Mouse (Mus musculus): ENCODE results near the gene Ephb3. TPM values are rescaled to one million over a fixed set of nuclear protein-coding genes. Genes with fewer than 3 reads are reported as not detected.

Ephb3 gene
- polyA plus RNA-seq, 1 experiment, result 1.4 TPM

DNA sequence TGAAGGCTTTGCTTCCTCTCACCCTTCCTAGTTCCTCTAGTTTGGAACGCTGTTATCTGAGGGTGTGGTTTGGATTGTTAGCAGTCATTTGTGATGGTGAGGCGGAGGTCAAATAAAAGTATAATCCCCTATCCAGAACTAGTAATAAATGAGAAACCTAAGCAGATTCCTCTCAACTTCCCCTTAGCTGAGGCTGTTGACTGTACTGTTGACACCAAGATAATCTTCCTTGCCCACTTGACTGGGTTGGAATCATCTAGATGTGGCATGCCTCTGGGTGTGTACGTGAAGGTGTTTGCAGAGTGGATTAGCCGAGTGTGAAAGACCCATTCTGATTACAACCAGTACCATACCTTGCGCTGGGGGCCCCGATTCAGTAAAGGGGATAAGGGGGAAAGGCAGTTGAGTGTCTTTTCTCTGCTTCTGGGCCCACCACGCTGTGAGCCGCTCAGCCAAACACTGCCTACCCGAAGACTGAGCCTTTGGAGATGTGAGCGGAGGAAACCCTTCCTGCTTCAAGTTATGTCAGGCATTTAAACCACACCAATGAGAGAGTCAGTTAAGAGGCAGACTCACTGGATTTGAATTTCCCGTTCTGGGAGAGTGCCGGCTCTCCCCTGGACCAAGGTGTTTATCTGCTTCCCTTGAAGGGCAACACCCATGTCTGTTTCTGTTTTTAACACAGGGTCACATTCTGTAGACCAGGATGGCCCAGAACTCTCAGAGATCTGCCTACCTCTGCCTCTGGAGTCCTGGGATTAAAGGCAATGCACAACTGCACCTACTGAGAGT lies 52.2 kb downstream of the Ephb3 start:
- TF ChIP-seq POLR2A (IDR thresholded peaks at IDR 0.05; ENCODE audit: borderline replicate concordance, control insufficient read depth, low read depth, low read length) (no peak), CTCF (IDR thresholded peaks at IDR 0.05; ENCODE audit: control insufficient read depth, insufficient read depth, low read length) (no peak)
- Histone ChIP-seq H3K4me3 (replicated peaks; ENCODE audit: control insufficient read depth, low read depth, low read length) (no peak overlapping the region), H3K27ac (ENCODE audit: control insufficient read depth, insufficient read depth, low read depth, low read length, poor library complexity) (no peak overlapping the region), H3K4me1 (ENCODE audit: control insufficient read depth, insufficient read depth, low read length) (no peaks in the 10 kb centered on the region)
- 77% methylated on average over 12 of the region's 12 CpGs for WGBS

DNA sequence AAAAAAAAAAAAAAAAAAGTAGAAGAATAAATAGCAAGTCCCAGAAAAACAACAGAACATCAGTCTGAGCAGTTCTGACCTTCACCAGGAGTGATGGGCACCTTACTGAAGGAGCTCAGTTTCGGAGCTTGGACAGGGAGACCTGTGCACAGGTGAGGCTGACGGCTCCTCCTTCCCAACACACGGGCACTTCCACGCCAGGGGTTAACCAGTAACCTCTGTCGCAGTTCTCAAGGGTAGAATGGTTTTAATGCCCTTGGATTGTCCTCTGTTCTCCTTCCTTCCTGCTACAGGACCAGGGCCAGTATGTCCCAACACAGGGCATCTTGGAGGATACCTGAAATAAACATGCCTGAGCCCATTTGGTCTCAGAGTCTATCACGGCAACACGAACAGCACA lies 60.9 kb downstream of the Ephb3 start:
- TF ChIP-seq CTCF (IDR thresholded peaks at IDR 0.05; ENCODE audit: control insufficient read depth, insufficient read depth, low read length), result no peak
- TF ChIP-seq POLR2A (IDR thresholded peaks at IDR 0.05; ENCODE audit: borderline replicate concordance, control insufficient read depth, low read depth, low read length), result no peak
- Histone ChIP-seq H3K4me3 (replicated peaks; ENCODE audit: control insufficient read depth, low read depth, low read length) (no peak overlapping the region), H3K27ac (ENCODE audit: control insufficient read depth, insufficient read depth, low read depth, low read length, poor library complexity) (no peak overlapping the region), H3K4me1 (ENCODE audit: control insufficient read depth, insufficient read depth, low read length) (no peaks in the 10 kb centered on the region)
- WGBS, result 79% methylated on average over 7 of the region's 7 CpGs

DNA sequence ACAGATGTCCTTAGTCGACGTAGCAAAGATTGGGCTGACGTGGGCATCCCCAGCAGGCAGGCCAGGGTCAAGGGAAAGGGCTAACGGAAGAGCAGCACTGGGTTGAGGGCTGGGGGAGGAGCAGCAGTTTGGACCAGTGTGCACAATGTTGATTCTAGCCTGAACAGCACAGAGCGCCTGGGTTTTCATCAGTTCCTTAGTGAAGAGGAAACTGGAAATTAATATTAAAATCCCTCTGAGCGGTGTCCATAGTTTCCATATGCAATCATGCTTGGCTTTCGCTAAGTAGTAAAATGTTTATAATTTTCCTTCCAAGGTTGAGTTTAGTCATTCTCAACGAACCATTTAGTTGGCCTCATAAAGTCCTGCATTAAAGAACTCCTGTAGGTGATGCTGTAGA lies 65.2 kb downstream of the Ephb3 start:
- H3K4me1 ChIP-seq (ENCODE audit: control insufficient read depth, insufficient read depth, low read length), result no peaks in the 10 kb centered on the region
- WGBS, result 78% methylated on average over 8 of the region's 8 CpGs
- H3K27ac ChIP-seq (ENCODE audit: control insufficient read depth, insufficient read depth, low read depth, low read length, poor library complexity), result no peak overlapping the region
- TF ChIP-seq CTCF (IDR thresholded peaks at IDR 0.05; ENCODE audit: control insufficient read depth, insufficient read depth, low read length) (no peak), POLR2A (IDR thresholded peaks at IDR 0.05; ENCODE audit: borderline replicate concordance, control insufficient read depth, low read depth, low read length) (no peak)
- H3K4me3 ChIP-seq (replicated peaks; ENCODE audit: control insufficient read depth, low read depth, low read length), result no peak overlapping the region

DNA sequence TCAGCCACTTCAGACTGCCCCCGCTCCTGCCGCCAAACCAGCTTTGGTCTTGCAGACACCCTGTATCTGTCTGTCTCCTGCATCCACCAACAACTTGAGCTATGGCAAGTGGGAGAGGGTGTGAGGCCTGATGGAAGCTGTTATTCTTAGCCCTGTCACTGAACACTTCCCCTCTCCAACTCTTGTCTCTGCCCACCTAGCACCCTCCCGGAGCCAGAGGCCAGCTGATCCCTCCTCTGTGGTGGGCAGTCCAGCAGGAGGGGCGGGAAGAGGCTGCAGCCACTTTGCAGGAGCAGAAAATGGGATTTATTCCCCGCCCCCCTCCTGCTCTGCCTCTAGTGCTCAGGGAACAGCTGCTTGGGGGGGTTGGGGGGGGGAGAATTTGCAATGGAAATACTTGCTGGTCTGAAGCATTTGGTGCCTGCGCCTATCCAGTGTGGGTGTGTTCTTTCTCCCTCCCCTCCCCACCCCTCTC lies 67.3 kb downstream of the Ephb3 start:
- 71% methylated on average over 6 of the region's 6 CpGs for WGBS
- TF ChIP-seq CTCF (IDR thresholded peaks at IDR 0.05; ENCODE audit: control insufficient read depth, insufficient read depth, low read length) (no peak), POLR2A (IDR thresholded peaks at IDR 0.05; ENCODE audit: borderline replicate concordance, control insufficient read depth, low read depth, low read length) (no peak)
- H3K4me1 ChIP-seq (ENCODE audit: control insufficient read depth, insufficient read depth, low read length), result no peaks in the 10 kb centered on the region
- no peak overlapping the region for H3K27ac ChIP-seq (ENCODE audit: control insufficient read depth, insufficient read depth, low read depth, low read length, poor library complexity)
- H3K4me3 ChIP-seq (replicated peaks; ENCODE audit: control insufficient read depth, low read depth, low read length), result no peak overlapping the region

DNA sequence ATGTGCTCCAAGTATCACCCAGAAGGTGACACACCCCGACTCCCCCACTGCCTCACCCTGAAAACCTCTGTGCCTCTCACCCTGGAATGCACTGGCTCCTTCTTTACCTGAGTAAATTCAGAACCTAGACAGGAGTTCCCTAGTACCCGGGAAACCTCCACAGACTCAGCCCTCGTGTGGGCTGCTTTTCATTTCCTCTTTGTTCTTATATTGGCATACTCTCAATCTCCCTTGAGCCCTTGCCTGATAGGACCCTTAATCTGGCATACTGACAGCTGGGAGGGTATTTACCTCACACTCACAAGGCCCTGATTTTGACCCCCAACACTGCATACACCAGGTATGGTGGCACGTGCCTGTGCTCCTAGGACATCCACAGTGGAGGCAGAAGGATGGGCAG lies 68.2 kb downstream of the Ephb3 start:
- 37% methylated on average over 4 of the region's 4 CpGs for WGBS
- no peak overlapping the region for H3K27ac ChIP-seq (ENCODE audit: control insufficient read depth, insufficient read depth, low read depth, low read length, poor library complexity)
- TF ChIP-seq POLR2A (IDR thresholded peaks at IDR 0.05; ENCODE audit: borderline replicate concordance, control insufficient read depth, low read depth, low read length) (no peak), CTCF (IDR thresholded peaks at IDR 0.05; ENCODE audit: control insufficient read depth, insufficient read depth, low read length) (no peak)
- no peak overlapping the region for H3K4me3 ChIP-seq (replicated peaks; ENCODE audit: control insufficient read depth, low read depth, low read length)
- no peaks in the 10 kb centered on the region for H3K4me1 ChIP-seq (ENCODE audit: control insufficient read depth, insufficient read depth, low read length)

Other genes starting within 250 kb of the Ephb3 start
- gene Teddm3, start 50.8 kb upstream of the Ephb3 start, polyA plus RNA-seq (2011; ENCODE audit: insufficient read depth, insufficient read length, low replicate concordance, missing spikeins), result not detected in 2 replicates
- gene Vps8, start 218.4 kb downstream of the Ephb3 start, polyA plus RNA-seq (2011; ENCODE audit: insufficient read depth, insufficient read length, low replicate concordance, missing spikeins), result 3.7 and 14.1 TPM in 2 replicates

Data from bone marrow, adult 2 months (tissue).